In genomic region chr10:110795206-110795796, GRCm38 (mm10) we compare ENCODE assay signal across 8 mouse cellular contexts. TPM values are rescaled to one million over a fixed set of nuclear protein-coding genes. Genes with fewer than 3 reads are reported as not detected.
DNase-seq lines count a peak whose midpoint lies in the region; ATAC-seq lines count a peak whose summit lies in the region.
"Had no signal": no experiment of that assay in that cellular context is flagged by ENCODE, and none has a peak within 500 bp of the region (broad histone marks: within the 10 kb centered on the region; RNA-seq: fewer than 3 reads in every experiment).

No protein-coding gene starts in this region.

- H3K4me3 ChIP-seq in kidney, embryonic 14.5 days (ENCODE audit: low read length), result no peak overlapping the region
- H3K4me3 ChIP-seq in forebrain, embryonic 15.5 days, result no peak overlapping the region
- no peak overlapping the region for H3K4me3 ChIP-seq in limb, embryonic 15.5 days

- peak overlapping the region; percentile 26; the same call in 1 of the 2 replicates for H3K4me2 ChIP-seq in kidney, embryonic 14.5 days (replicated peaks; ENCODE audit: low read depth, low read length)
- H3K4me2 ChIP-seq in forebrain, embryonic 15.5 days (replicated peaks), result peak overlapping the region; percentile 39; the same call in 1 of the 2 replicates
- no peak overlapping the region; the same call in 1 of the 2 replicates for H3K4me2 ChIP-seq in limb, embryonic 15.5 days

- no peak overlapping the region for H3K27ac ChIP-seq in kidney, embryonic 14.5 days (ENCODE audit: low read depth, low read length)
- H3K27ac ChIP-seq in forebrain, embryonic 15.5 days (replicated peaks), result no peak overlapping the region
- H3K27ac ChIP-seq in limb, embryonic 15.5 days, result peak overlapping the region; percentile 50
- H3K27ac ChIP-seq: gastrocnemius, adult 2 months had no signal

- DNase-seq in kidney, postnatal 25 days, result no peak
- peak; percentile 22 for DNase-seq in brain, adult 2 months (ENCODE audit: low read depth, low spot score)
- DNase-seq in left cerebral cortex, adult 11 months (ENCODE audit: low spot score), result no peak
- no peak for DNase-seq in adrenal gland, postnatal 10 days

- H3K4me1 ChIP-seq in kidney, embryonic 14.5 days (ENCODE audit: control insufficient read depth, insufficient read depth, low read length), result 0 out of 2 replicates have a peak, but pooled peaks cover 3% of the 10 kb centered on the region
- peaks cover 9% of the 10 kb centered on the region for H3K4me1 ChIP-seq in forebrain, embryonic 15.5 days
- peaks cover 16% of the 10 kb centered on the region for H3K4me1 ChIP-seq in limb, embryonic 15.5 days

- H3K9me3 ChIP-seq in kidney, embryonic 14.5 days (ENCODE audit: control insufficient read depth, low read length), result no peaks in the 10 kb centered on the region
- no peaks in the 10 kb centered on the region for H3K9me3 ChIP-seq in forebrain, embryonic 15.5 days
- no peaks in the 10 kb centered on the region for H3K9me3 ChIP-seq in limb, embryonic 15.5 days

- peak; percentile 28; the same call in 1 of the 2 replicates for ATAC-seq in kidney, embryonic 14.5 days (ENCODE audit: low FRiP score, low TSS enrichment)
- ATAC-seq in forebrain, embryonic 15.5 days (replicated peaks), result peak; percentile 57
- ATAC-seq in limb, embryonic 15.5 days (ENCODE audit: insufficient number of reproducible peaks, low FRiP score, low TSS enrichment, low read depth), result no peak

- no peak overlapping the region; the same call in 1 of the 2 replicates for H3K9ac ChIP-seq in kidney, embryonic 14.5 days (ENCODE audit: low read depth, low read length)
- H3K9ac ChIP-seq in forebrain, embryonic 15.5 days (replicated peaks), result no peak overlapping the region
- H3K9ac ChIP-seq in limb, embryonic 15.5 days, result no peak overlapping the region

- H3K27me3 ChIP-seq in kidney, embryonic 14.5 days (ENCODE audit: control insufficient read depth, insufficient read depth, low read length), result no peaks in the 10 kb centered on the region
- no peaks in the 10 kb centered on the region for H3K27me3 ChIP-seq in forebrain, embryonic 15.5 days
- H3K27me3 ChIP-seq in limb, embryonic 15.5 days, result no peaks in the 10 kb centered on the region

- 46% methylated on average over 9 of the region's 9 CpGs for WGBS in kidney, embryonic 14.5 days
- WGBS in forebrain, embryonic 15.5 days, result 55% methylated on average over 9 of the region's 9 CpGs
- 60% methylated on average over 9 of the region's 9 CpGs for WGBS in limb, embryonic 15.5 days

- no peaks in the 10 kb centered on the region for H3K36me3 ChIP-seq in kidney, embryonic 14.5 days (ENCODE audit: control insufficient read depth, insufficient read depth, low read length)
- no peaks in the 10 kb centered on the region for H3K36me3 ChIP-seq in forebrain, embryonic 15.5 days
- no peaks in the 10 kb centered on the region for H3K36me3 ChIP-seq in limb, embryonic 15.5 days

RNA-seq across cellular contexts. Expression of gene E2f7, which starts 50.1 kb away (rescaled TPM):
- polyA plus RNA-seq in kidney, embryonic 14.5 days (2014; fragmentation: Nextera tagmentation; extraction: Ambion mirVana), result 23.6 and 32.4 TPM in 2 replicates
- polyA plus RNA-seq in forebrain, embryonic 15.5 days (2015; fragmentation: Nextera tagmentation; extraction: Ambion mirVana), result 13.6 and 14.1 TPM in 2 replicates
- 21.7 and 24.6 TPM in 2 replicates for polyA plus RNA-seq in limb, embryonic 15.5 days (2015; fragmentation: Nextera tagmentation; extraction: Ambion mirVana)
- total RNA-seq in adrenal gland, postnatal 10 days (2021), result 1 to 10 TPM; 6.4 to 9.9 TPM
